Mouse (Mus musculus) liver, embryonic 12.5 days (tissue): ENCODE results near the gene S1pr3. TPM values are rescaled to one million over a fixed set of nuclear protein-coding genes. Genes with fewer than 3 reads are reported as not detected.

ENCODE experiments used
- ATAC-seq: fragments of 200-750 bp; cut with Nextera tagmentation; 2 replicates; pipeline ENCODE4 v1.8.0; 2017; ENCODE audit warnings: moderate number of reproducible peaks, mild to moderate bottlenecking, moderate library complexity
- H3K27ac ChIP-seq: fragments of 300-500 bp; sonication (generic); 2 replicates; pipeline ENCODE4 v1.5.1; 2016; ENCODE audit warnings: mild to moderate bottlenecking
- H3K27me3 ChIP-seq: fragments of 300-500 bp; sonication (generic); replicated peaks from 2 replicates; pipeline ENCODE4 v1.6.1; 2016; ENCODE audit warnings: mild to moderate bottlenecking, moderate library complexity
- H3K36me3 ChIP-seq: fragments of 300-500 bp; sonication (generic); 2 replicates; pipeline ENCODE4 v1.6.1; 2016; ENCODE audit warnings: mild to moderate bottlenecking, moderate library complexity
- H3K4me1 ChIP-seq: fragments of 300-500 bp; sonication (generic); 2 replicates; pipeline ENCODE4 v1.6.1; 2016
- H3K4me2 ChIP-seq: fragments of 300-500 bp; sonication (generic); 2 replicates; pipeline ENCODE4 v1.6.1; 2016; ENCODE audit warnings: mild to moderate bottlenecking, moderate library complexity
- H3K4me3 ChIP-seq: fragments of 300-500 bp; sonication (generic); 2 replicates; pipeline ENCODE4 v1.5.1; 2016; ENCODE audit warnings: mild to moderate bottlenecking, moderate library complexity
- H3K9ac ChIP-seq: fragments of 300-500 bp; sonication (generic); 2 replicates; pipeline ENCODE4 v1.6.1; 2016; ENCODE audit warnings: mild to moderate bottlenecking, moderate library complexity
- H3K9me3 ChIP-seq: fragments of 300-500 bp; sonication (generic); replicated peaks from 2 replicates; pipeline ENCODE4 v1.6.1; 2016; ENCODE audit warnings: mild to moderate bottlenecking, moderate library complexity
- WGBS: fragments of 180-500 bp; shearing (Covaris S2); methylation state at CpG from one replicate; pipeline ENCODE4 v1.1.7; 2016; ENCODE audit not compliant: insufficient replicate concordance; 5-methylcytosine and 5-hydroxymethylcytosine counted together
- polyA plus RNA-seq: library from polyadenylated mRNA; unstranded; fragments of >200 nt; fragmentation: Nextera tagmentation; extraction: Ambion mirVana; gene quantifications from 2 replicates; pipeline ENCODE4 v1.2.1, GENCODE M21; 2016

Gene S1pr3
- polyA plus RNA-seq, 1 experiment from 2014 or later: 4.8 TPM

DNA sequence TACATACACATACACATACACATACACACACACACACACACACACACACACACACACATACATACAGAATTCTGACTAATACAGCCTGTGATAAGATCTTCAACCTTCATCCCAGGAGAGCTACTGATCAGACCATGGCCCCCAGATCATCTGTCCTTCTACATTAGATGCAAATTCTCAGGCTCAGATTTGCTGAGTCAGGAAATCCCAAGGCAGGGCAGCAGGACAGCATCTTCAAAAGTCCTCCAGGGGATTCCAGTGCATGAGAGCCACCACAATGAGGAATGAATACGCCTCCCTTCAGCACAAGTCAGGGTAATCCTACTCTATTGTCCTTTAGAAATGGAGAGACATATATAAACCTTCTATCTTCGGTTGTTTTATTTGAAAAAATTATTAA is 23.5 kb upstream of the S1pr3 start:
- 67% methylated on average over 2 of the region's 2 CpGs for WGBS
- Histone ChIP-seq H3K4me3 (no peak overlapping the region), H3K9ac (no peak overlapping the region), H3K4me1 (no peaks in the 10 kb centered on the region), H3K27me3 (no peaks in the 10 kb centered on the region), H3K27ac (no peak overlapping the region), H3K4me2 (no peak overlapping the region), H3K9me3 (no peaks in the 10 kb centered on the region), H3K36me3 (no peaks in the 10 kb centered on the region)
- ATAC-seq: no peak

DNA sequence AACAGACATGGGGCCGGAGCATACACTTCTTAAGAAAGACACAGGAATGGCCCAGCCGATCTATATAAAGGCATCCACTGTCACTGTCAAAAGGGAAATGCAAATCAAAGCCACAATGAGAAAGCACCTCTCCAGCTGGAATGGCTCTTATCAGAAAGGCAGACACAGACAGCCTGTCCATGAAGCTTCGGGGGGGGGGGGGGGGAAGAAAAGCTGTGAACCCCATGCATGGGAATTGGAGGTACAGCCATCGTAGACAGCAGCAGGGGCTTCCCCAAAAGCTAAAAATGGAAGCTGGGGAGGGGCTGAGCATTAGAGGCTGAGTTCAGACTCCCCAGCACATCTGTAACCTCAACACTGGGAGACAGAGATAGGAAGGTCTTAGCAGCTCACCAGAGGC is 20.5 kb upstream of the S1pr3 start:
- Histone ChIP-seq H3K4me3 (no peak overlapping the region), H3K9me3 (no peaks in the 10 kb centered on the region), H3K4me1 (0 out of 2 replicates have a peak, but pooled peaks cover 3% of the 10 kb centered on the region), H3K27me3 (no peaks in the 10 kb centered on the region), H3K9ac (no peak overlapping the region), H3K27ac (no peak overlapping the region), H3K4me2 (no peak overlapping the region), H3K36me3 (no peaks in the 10 kb centered on the region)
- ATAC-seq: no peak
- 26% methylated on average over 4 of the region's 4 CpGs for WGBS

DNA sequence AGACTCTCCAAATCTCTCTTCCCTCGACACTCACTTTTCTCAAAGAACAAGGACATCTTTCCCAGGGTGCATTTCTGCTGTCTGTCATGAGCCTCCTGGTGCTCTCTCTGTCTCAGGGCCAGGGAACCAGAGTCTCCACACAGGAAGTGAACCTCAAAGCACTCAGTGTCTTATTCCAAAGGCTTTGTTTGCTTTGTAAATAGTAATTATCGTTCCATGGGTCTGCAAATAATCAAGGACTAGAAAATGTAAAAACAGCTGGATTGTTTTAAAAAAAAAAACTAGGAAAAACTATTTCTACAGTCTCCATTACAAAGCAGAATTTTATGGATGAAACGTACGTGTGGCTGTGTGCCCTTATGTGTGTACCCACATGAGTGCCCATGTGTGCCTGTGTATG is 18.0 kb upstream of the S1pr3 start:
- H3K27ac ChIP-seq: no peak overlapping the region
- no peaks in the 10 kb centered on the region for H3K27me3 ChIP-seq
- H3K9ac ChIP-seq: no peak overlapping the region
- H3K36me3 ChIP-seq: no peaks in the 10 kb centered on the region
- H3K4me2 ChIP-seq: no peak overlapping the region
- H3K9me3 ChIP-seq: no peaks in the 10 kb centered on the region
- 0 out of 2 replicates have a peak, but pooled peaks cover 3% of the 10 kb centered on the region for H3K4me1 ChIP-seq
- 61% methylated on average over 4 of the region's 4 CpGs for WGBS
- ATAC-seq: no peak
- H3K4me3 ChIP-seq: no peak overlapping the region

DNA sequence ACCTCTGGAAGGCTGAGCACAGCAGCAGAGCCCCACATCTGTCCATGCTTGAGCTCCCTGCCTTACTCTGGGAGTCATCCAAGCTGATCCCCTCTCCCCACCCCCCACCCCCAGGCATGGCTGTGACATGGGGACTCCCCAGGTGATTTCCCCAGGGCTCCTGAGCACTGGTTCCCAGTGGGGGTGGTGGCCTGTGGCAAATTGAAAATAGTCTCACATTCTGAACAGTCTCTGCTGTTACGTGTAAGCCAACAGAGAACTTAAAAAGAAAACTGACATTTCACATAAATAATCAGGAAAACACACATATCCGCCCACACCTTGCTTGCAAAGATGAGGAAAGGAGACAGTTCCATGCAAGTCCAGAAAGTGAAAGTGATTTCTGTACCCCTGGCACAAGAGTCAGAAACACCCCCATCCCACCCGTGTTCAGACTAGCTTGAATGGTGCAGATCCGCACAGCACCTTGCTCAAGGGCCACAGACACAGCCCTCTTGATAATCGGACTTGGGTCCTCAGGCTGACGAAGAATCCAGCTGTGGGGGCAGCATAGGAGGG is 17.0 kb upstream of the S1pr3 start:
- Histone ChIP-seq H3K27me3 (no peaks in the 10 kb centered on the region), H3K4me3 (no peak overlapping the region), H3K9me3 (no peaks in the 10 kb centered on the region), H3K36me3 (no peaks in the 10 kb centered on the region), H3K9ac (no peak overlapping the region), H3K27ac (no peak overlapping the region), H3K4me2 (no peak overlapping the region), H3K4me1 (0 out of 2 replicates have a peak, but pooled peaks cover 3% of the 10 kb centered on the region)
- ATAC-seq: no peak
- WGBS: 66% methylated on average over 6 of the region's 6 CpGs

DNA sequence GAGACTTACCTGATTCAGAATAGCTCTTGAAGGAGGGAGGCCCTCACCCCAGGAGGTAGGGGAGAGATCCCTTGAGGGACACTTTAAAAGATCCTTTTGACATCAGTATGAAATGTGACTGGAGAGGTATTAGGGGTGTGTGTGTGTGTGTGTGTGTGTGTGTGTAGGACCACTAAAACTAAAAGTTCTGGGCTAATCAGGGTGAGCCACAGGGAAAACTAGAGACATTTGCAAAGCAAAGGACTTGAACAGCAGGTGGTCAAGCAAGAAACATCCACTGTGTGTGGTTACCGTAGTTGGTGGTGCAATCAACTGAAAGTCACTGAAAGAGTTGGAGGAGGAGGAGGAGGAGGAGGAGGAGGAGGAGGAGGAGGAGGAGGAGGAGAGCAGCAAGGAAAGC is 16.2 kb upstream of the S1pr3 start:
- Histone ChIP-seq H3K27me3 (no peaks in the 10 kb centered on the region), H3K4me3 (no peak overlapping the region), H3K4me1 (0 out of 2 replicates have a peak, but pooled peaks cover 3% of the 10 kb centered on the region), H3K9ac (no peak overlapping the region), H3K4me2 (no peak overlapping the region), H3K9me3 (no peaks in the 10 kb centered on the region), H3K36me3 (no peaks in the 10 kb centered on the region), H3K27ac (no peak overlapping the region)
- no peak for ATAC-seq
- no CpG with 5 or more reads among the region's 1 CpGs for WGBS

DNA sequence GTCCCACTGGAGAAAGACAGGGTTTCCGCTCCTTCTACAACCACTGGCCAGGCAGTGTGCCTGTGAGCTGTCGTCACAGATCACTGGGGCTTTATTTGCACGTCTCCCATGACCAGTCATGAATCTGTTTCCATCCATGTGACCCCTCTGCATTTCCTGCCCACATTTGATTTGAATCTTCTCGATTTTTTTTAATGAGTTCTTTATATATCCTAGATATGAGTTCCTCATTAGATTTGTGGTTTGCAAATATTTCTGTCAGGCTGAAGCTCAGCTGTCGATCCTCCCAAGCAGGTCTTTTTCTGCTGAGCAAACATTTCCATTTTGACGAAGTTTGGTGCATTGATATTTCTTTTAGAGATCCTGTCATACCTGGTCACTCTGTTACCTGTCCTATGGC is 10.6 kb upstream of the S1pr3 start:
- no peak for ATAC-seq
- Histone ChIP-seq H3K27ac (no peak overlapping the region), H3K4me1 (0 out of 2 replicates have a peak, but pooled peaks cover 10% of the 10 kb centered on the region), H3K4me2 (no peak overlapping the region), H3K4me3 (no peak overlapping the region), H3K9ac (no peak overlapping the region), H3K36me3 (no peaks in the 10 kb centered on the region), H3K27me3 (no peaks in the 10 kb centered on the region), H3K9me3 (no peaks in the 10 kb centered on the region)
- 66% methylated on average over 6 of the region's 6 CpGs for WGBS

DNA sequence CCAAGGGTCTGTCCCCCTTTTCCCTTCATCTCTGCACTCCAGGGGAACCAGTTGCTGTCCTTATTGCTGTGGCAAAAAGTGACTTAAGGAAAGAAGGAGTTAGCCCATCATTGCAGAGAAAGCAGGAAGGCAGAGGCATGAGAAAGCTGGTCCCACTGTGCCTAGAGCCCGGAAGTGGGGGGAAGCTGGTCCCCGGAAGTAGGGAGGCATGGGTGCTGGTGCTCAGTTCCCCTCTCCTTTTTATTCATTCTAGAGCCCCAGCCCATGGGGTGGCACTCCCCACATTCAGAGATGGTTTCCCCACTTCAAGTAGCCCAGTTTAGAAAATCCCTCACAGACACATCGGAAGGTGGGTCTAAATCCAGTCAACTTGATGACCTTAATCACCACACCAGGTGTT is 8.9 kb upstream of the S1pr3 start:
- Histone ChIP-seq H3K27me3 (no peaks in the 10 kb centered on the region), H3K27ac (no peak overlapping the region), H3K4me3 (no peak overlapping the region), H3K36me3 (no peaks in the 10 kb centered on the region), H3K9ac (no peak overlapping the region), H3K4me2 (no peak overlapping the region), H3K9me3 (no peaks in the 10 kb centered on the region), H3K4me1 (0 out of 2 replicates have a peak, but pooled peaks cover 10% of the 10 kb centered on the region)
- 68% methylated on average over 3 of the region's 3 CpGs for WGBS
- no peak for ATAC-seq

DNA sequence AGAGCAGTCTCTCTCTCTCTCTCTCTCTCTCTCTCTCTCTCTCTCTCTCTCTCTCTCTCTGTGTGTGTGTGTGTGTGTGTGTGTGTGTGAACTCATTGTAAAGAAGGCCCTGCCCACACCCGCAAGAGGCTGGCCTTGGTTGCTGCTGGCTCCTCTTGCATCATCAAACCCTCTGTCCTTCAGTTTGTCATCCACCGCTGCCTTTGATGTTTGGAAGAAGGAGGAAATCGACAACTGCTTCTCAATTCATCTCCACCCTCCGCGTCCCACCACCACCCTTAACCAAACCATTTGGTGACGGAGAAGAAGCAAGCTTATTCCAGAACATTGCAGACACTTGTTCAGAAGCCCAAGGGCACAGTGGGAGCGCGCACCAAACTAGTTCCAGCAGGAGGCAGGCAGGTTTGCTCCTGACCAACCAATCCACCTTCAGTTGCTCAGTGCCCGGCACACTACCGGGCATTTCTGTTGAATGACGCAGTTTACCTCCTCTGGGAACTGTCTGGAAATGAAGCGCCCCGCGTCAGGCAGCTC is 8.2 kb upstream of the S1pr3 start:
- 0 out of 2 replicates have a peak overlapping the region, but pooled peaks have one; percentile 22 for H3K9ac ChIP-seq
- no peak overlapping the region for H3K27ac ChIP-seq
- 21% methylated on average over 14 of the region's 14 CpGs for WGBS
- no peaks in the 10 kb centered on the region for H3K36me3 ChIP-seq
- ATAC-seq: 0 out of 2 replicates have a peak, but pooled peaks have one; percentile 30
- no peaks in the 10 kb centered on the region for H3K27me3 ChIP-seq
- peak overlapping the region; percentile 69 for H3K4me2 ChIP-seq
- H3K4me3 ChIP-seq: peak overlapping the region; percentile 38
- H3K9me3 ChIP-seq: no peaks in the 10 kb centered on the region
- H3K4me1 ChIP-seq: 0 out of 2 replicates have a peak, but pooled peaks cover 10% of the 10 kb centered on the region

DNA sequence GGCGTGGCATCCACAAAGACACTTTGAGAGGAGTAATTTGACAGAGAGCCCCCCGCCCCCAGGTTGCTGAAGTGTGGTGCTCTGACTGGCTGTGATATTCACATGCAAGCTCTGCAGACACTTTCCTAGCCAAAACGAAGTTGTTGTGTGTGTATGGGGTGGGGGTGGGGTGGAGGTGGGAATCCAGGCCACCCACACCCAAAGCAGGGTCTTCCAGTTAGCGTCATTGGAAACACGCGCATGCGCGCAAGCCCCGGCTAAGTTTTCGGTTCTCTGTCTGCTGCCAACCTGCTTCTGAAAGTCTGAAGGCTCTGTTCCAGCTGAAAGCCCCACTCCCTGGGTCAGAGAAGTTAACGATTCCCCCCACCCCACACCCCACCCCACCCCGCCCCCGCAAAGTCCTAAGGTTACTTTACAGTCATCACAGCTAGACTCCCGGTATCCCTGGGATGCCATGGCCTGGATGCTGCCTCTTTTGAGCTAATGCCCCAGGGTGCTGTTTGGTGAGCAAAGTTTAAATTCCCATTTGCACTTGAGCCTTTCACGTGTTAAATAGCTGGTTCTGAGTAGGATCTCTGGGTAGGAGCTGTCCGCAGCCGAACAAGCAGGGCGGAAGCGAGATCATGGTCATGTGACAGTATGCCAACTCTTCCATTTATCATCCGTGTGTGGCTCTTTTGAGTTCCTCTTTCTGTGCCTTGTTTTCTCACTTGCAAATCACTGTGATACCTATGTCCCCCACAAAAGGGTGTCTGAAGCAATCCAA is 7.5 kb upstream of the S1pr3 start:
- Histone ChIP-seq H3K27ac (peak overlapping the region; percentile 50; the same call in 1 of the 2 replicates), H3K36me3 (no peaks in the 10 kb centered on the region), H3K27me3 (0 out of 2 replicates have a peak, but pooled peaks cover 2% of the 10 kb centered on the region), H3K9ac (0 out of 2 replicates have a peak overlapping the region, but pooled peaks have one; percentile 22), H3K4me3 (peak overlapping the region; percentile 38), H3K9me3 (no peaks in the 10 kb centered on the region), H3K4me2 (peak overlapping the region; percentile 69), H3K4me1 (0 out of 2 replicates have a peak, but pooled peaks cover 10% of the 10 kb centered on the region)
- WGBS: 5% methylated on average over 20 of the region's 20 CpGs
- peak; percentile 37; the same call in 1 of the 2 replicates for ATAC-seq

DNA sequence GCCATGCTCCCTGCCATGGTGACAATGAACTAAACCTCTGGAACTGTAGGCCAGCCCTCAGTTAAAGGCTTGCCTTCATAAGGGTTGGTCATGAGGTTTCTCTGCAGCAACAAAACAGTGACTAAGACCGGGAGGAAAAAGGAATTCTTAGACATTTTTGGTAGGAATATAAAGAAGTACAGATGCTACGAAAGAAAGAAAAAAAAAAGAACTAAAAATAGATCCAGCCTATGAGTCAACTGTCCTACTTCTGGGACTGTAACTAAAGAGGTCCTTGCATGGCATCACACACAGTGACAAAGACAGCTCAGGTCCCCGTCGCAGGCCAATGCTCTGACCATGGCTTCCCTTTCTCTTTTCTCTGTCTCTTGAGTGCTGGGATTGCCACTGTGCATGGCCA is 3.9 kb upstream of the S1pr3 start:
- no peaks in the 10 kb centered on the region for H3K36me3 ChIP-seq
- H3K4me2 ChIP-seq: no peak overlapping the region
- no peak overlapping the region for H3K9ac ChIP-seq
- ATAC-seq: no peak
- no peak overlapping the region for H3K4me3 ChIP-seq
- WGBS: 62% methylated on average over 4 of the region's 4 CpGs
- no peak overlapping the region for H3K27ac ChIP-seq
- H3K9me3 ChIP-seq: no peaks in the 10 kb centered on the region
- H3K27me3 ChIP-seq: peaks cover 38% of the 10 kb centered on the region
- H3K4me1 ChIP-seq: 0 out of 2 replicates have a peak, but pooled peaks cover 13% of the 10 kb centered on the region

DNA sequence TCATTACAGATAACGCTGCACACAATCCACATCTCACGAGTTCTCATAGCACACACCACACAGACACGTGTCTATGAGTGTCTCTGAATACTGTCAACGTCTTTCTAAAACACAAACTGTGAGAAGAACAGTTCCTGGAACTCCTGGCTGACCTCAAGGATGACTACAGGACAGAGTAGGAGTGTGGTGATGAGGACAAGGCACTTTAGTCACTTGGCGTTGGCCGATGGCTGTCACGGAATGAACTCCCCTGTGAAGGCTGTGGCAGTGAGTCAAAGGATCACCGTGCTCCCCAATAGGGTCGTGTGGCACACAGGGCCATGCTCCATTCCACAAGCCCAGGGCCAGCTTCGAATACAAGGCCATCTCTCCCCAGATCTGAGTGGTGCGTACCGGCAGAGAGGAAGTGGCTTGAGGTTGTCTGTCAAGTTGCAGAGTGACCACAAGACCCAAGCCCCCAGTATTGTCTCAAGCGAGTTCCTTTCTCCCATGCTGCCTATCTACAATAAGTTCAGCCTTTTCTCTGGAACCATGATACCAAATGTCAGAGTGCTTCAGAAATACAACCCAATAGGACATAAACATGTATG is 2.6 kb upstream of the S1pr3 start:
- Histone ChIP-seq H3K4me2 (no peak overlapping the region), H3K4me3 (no peak overlapping the region), H3K9ac (no peak overlapping the region), H3K27me3 (peaks cover 51% of the 10 kb centered on the region), H3K27ac (no peak overlapping the region), H3K4me1 (0 out of 2 replicates have a peak, but pooled peaks cover 7% of the 10 kb centered on the region), H3K9me3 (no peaks in the 10 kb centered on the region), H3K36me3 (no peaks in the 10 kb centered on the region)
- WGBS: 40% methylated on average over 13 of the region's 13 CpGs
- ATAC-seq: no peak
